Mouse (Mus musculus) adrenal gland, postnatal 4 days (tissue): ENCODE results near the gene 1110051M20Rik. TPM values are rescaled to one million over a fixed set of nuclear protein-coding genes. Genes with fewer than 3 reads are reported as not detected.
"Not testable (repeated sequence)": the region's sequence is repeated elsewhere in the genome, so short reads cannot be mapped to it uniquely, and the experiment has no call there.

ENCODE experiments used
- DNase-seq, 2 experiments: peaks; one replicate each; pipeline ENCODE4 v3.0.0; 2021 to 2022; ENCODE audit warnings: low spot score in 2 of 2, mixed read lengths in 2 of 2
- total RNA-seq, 2 experiments: library from RNA; stranded (reverse); gene quantifications; 2 replicates each; pipeline ENCODE4 v1.2.3; 2021

The 1110051M20Rik gene
- total RNA-seq, 2 experiments from 2014 or later: 24.7 to 30.2 TPM

GRCm38 (mm10) chr2:91264711-91265681, 179.5 kb downstream of the 1110051M20Rik start, which contains the start of gene Arfgap2:
Arfgap2 (plus strand) TSS chr2:91264974.
- DNase-seq: peak; percentile 93 to 97

GRCm38 (mm10) chr2:91263692-91264660, 180.5 kb downstream of the 1110051M20Rik start:
- DNase-seq: no peak

GRCm38 (mm10) chr2:91259493-91259892, 185.0 kb downstream of the 1110051M20Rik start:
- no peak for DNase-seq

GRCm38 (mm10) chr2:91258830-91259229, 185.7 kb downstream of the 1110051M20Rik start:
- DNase-seq: no peak

GRCm38 (mm10) chr2:91258054-91258453, 186.4 kb downstream of the 1110051M20Rik start:
- DNase-seq: no peak

- no peak for DNase-seq
These were observed 187.2 kb downstream of the 1110051M20Rik start for GRCm38 (mm10) chr2:91257126-91257980.

GRCm38 (mm10) chr2:91256256-91257125, 188.0 kb downstream of the 1110051M20Rik start:
- peak in 1 of 2 experiments; percentile 43 for DNase-seq

- no peak for DNase-seq
These were observed 188.8 kb downstream of the 1110051M20Rik start, which contains the start of gene Pacsin3 for GRCm38 (mm10) chr2:91255661-91256150. Pacsin3 (plus strand) TSS chr2:91255954.

- no peak for DNase-seq
These were observed 189.7 kb downstream of the 1110051M20Rik start for GRCm38 (mm10) chr2:91254725-91255380.

GRCm38 (mm10) chr2:91252512-91252911, 192.0 kb downstream of the 1110051M20Rik start:
- no peak for DNase-seq

- DNase-seq: no peak
These were observed 192.5 kb downstream of the 1110051M20Rik start for GRCm38 (mm10) chr2:91252001-91252400.

- no peak for DNase-seq
These were observed 196.1 kb downstream of the 1110051M20Rik start for GRCm38 (mm10) chr2:91248366-91248765.

GRCm38 (mm10) chr2:91244557-91245228, 199.8 kb downstream of the 1110051M20Rik start:
- DNase-seq: no peak

- DNase-seq: no peak
These were observed 201.1 kb downstream of the 1110051M20Rik start for GRCm38 (mm10) chr2:91243416-91243815.

- DNase-seq: no peak
These were observed 202.0 kb downstream of the 1110051M20Rik start for GRCm38 (mm10) chr2:91242547-91242946.

- DNase-seq: not testable (repeated sequence)
These were observed 206.9 kb downstream of the 1110051M20Rik start for GRCm38 (mm10) chr2:91237511-91238080.
